9 mouse cellular contexts compared by ENCODE assay signal in the genomic region with DNA sequence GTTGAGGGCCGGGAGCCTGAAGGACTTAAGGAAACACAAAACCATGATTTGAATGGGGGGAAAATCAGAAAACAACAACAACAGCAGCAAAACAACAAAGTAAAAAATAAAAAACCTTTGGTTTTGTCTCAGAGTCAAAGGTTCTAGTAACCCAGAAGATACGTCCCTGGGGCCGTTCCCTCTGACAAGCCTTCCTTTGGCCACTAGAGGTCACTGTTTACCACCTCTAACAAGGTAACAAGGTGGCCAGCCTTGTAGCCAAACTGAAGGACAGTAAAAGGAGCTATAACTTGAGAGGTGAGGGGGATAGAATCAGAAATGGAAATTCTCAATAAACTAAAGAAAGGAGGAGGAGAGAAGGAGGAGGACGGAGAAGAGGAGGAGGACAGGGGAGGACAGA. TPM values are rescaled to one million over a fixed set of nuclear protein-coding genes. Genes with fewer than 3 reads are reported as not detected.
DNase-seq lines count a peak whose midpoint lies in the region; ATAC-seq and TF ChIP-seq lines count a peak whose summit lies in the region.
"Had no signal": no experiment of that assay in that cellular context is flagged by ENCODE, and none has a peak within 500 bp of the region (broad histone marks: within the 10 kb centered on the region; RNA-seq: fewer than 3 reads in every experiment).

No protein-coding gene starts in this region.

- peak; percentile 75 for ATAC-seq in erythroid progenitor cell, adult 5-6 weeks (replicated peaks; ENCODE audit: low FRiP score, poor library complexity, severe bottlenecking)
- ATAC-seq in hindbrain, embryonic 15.5 days (ENCODE audit: low FRiP score, low read depth) = no peak
- ATAC-seq in limb, embryonic 12.5 days (ENCODE audit: insufficient number of reproducible peaks, insufficient read depth, low FRiP score, low TSS enrichment, low read depth) = peak; percentile 74
- ATAC-seq in monocyte, adult 5-6 weeks (replicated peaks; ENCODE audit: insufficient number of reproducible peaks, low FRiP score, low TSS enrichment, poor library complexity, severe bottlenecking) = peak; percentile 83

- no peak overlapping the region for H3K4me3 ChIP-seq in left cerebral cortex, adult 2 months
- H3K4me3 ChIP-seq in bone marrow macrophage, adult 2 months (ENCODE audit: insufficient read depth, low read length) = no peak overlapping the region
- H3K4me3 ChIP-seq in hindbrain, embryonic 15.5 days = no peak overlapping the region
- no peak overlapping the region for H3K4me3 ChIP-seq in limb, embryonic 12.5 days (replicated peaks)
- H3K4me3 ChIP-seq: embryonic facial prominence, embryonic 13.5 days had no signal

- H3K4me2 ChIP-seq in hindbrain, embryonic 15.5 days = no peak overlapping the region
- no peak overlapping the region for H3K4me2 ChIP-seq in limb, embryonic 12.5 days
- H3K4me2 ChIP-seq: embryonic facial prominence, embryonic 13.5 days had no signal

- TF ChIP-seq POLR2A in bone marrow macrophage, adult 2 months (IDR thresholded peaks at IDR 0.05; ENCODE audit: borderline replicate concordance, low read depth, low read length) = no peak

- TF ChIP-seq CTCF in left cerebral cortex, adult 2 months (IDR thresholded peaks at IDR 0.05) = peak; percentile 82
- TF ChIP-seq CTCF in bone marrow macrophage, adult 2 months (IDR thresholded peaks at IDR 0.05; ENCODE audit: low read depth, low read length) = peak; percentile 51

- peak; percentile 45 to 52 for DNase-seq in left cerebral cortex, adult 2 months (ENCODE audit: extremely low spot score in 1 of 2, low spot score in 2 of 2)
- no peak for DNase-seq in left cerebral cortex, adult 8-10 months (ENCODE audit: low spot score in 2 of 2)
- DNase-seq in thymus, postnatal 10 days (ENCODE audit: low spot score in 2 of 2) = peak; percentile 51 to 78

- H3K27ac ChIP-seq in left cerebral cortex, adult 2 months = no peak overlapping the region
- H3K27ac ChIP-seq in bone marrow macrophage, adult 2 months (ENCODE audit: insufficient read depth, low read depth, low read length) = no peak overlapping the region
- H3K27ac ChIP-seq in hindbrain, embryonic 15.5 days (replicated peaks) = peak overlapping the region; percentile 12; the same call in 1 of the 2 replicates
- H3K27ac ChIP-seq in limb, embryonic 12.5 days = no peak overlapping the region
- H3K27ac ChIP-seq: embryonic facial prominence, embryonic 13.5 days had no signal

- no peaks in the 10 kb centered on the region for H3K9me3 ChIP-seq in hindbrain, embryonic 15.5 days
- H3K9me3 ChIP-seq in limb, embryonic 12.5 days = no peaks in the 10 kb centered on the region
- H3K9me3 ChIP-seq: embryonic facial prominence, embryonic 13.5 days had no signal

- intact Hi-C loops in left cerebral cortex, adult 2 months (cut with DNase I) = loop anchor here (2.0 to 5.0 kb wide), 2 partner anchors 184 to 236 kb away; no protein-coding TSS in a partner anchor

- no peaks in the 10 kb centered on the region for H3K27me3 ChIP-seq in hindbrain, embryonic 15.5 days
- H3K27me3 ChIP-seq in limb, embryonic 12.5 days = no peaks in the 10 kb centered on the region
- H3K27me3 ChIP-seq: embryonic facial prominence, embryonic 13.5 days had no signal

- WGBS in hindbrain, embryonic 15.5 days = 35% methylated on average over 4 of the region's 4 CpGs
- WGBS in limb, embryonic 12.5 days = 36% methylated on average over 4 of the region's 4 CpGs

- peaks cover 8% of the 10 kb centered on the region for H3K4me1 ChIP-seq in bone marrow macrophage, adult 2 months (ENCODE audit: control insufficient read depth, insufficient read depth, low read length)
- H3K4me1 ChIP-seq in hindbrain, embryonic 15.5 days (replicated peaks) = no peaks in the 10 kb centered on the region
- H3K4me1 ChIP-seq in limb, embryonic 12.5 days (replicated peaks) = no peaks in the 10 kb centered on the region
- H3K4me1 ChIP-seq: embryonic facial prominence, embryonic 13.5 days had no signal

- H3K36me3 ChIP-seq in hindbrain, embryonic 15.5 days = peaks cover 41% of the 10 kb centered on the region
- peaks cover 57% of the 10 kb centered on the region for H3K36me3 ChIP-seq in limb, embryonic 12.5 days

- H3K9ac ChIP-seq in hindbrain, embryonic 15.5 days = no peak overlapping the region
- no peak overlapping the region for H3K9ac ChIP-seq in limb, embryonic 12.5 days (replicated peaks)
- H3K9ac ChIP-seq: embryonic facial prominence, embryonic 13.5 days had no signal

RNA-seq across cellular contexts. Expression of a gene that starts 42.3 kb away (rescaled TPM):
- 10 to 100 TPM; 21.6 to 26.6 TPM for total RNA-seq in left cerebral cortex, adult 2 months (2021)
- total RNA-seq in left cerebral cortex, adult 8-10 months (2022) = 10 to 100 TPM; 26.7 to 30.0 (median 27.1) TPM
- 16.2 and 19.6 TPM in 2 replicates for polyA plus RNA-seq in bone marrow macrophage, adult 2 months (2012; ENCODE audit: insufficient read depth, insufficient read length, missing spikeins)
- 10.1 and 10.9 TPM in 2 replicates for total RNA-seq in erythroid progenitor cell, adult 5-6 weeks (2015; ENCODE audit: low replicate concordance)
- total RNA-seq in erythroid progenitor cell, adult 5-6 weeks (2017; ENCODE audit: low replicate concordance) = 12.2 and 20.9 TPM in 2 replicates
- 15.9 and 17.0 TPM in 2 replicates for polyA plus RNA-seq in hindbrain, embryonic 15.5 days (2015; fragmentation: Nextera tagmentation; extraction: Ambion mirVana)
- polyA plus RNA-seq in limb, embryonic 12.5 days (2016; fragmentation: Nextera tagmentation; extraction: Ambion mirVana) = 6.5 and 6.7 TPM in 2 replicates
- 32.5 to 104 TPM (median 38.1 TPM) in 3 replicates for total RNA-seq in monocyte, adult 5-6 weeks (2017)

Comparison
In these comparisons a context has a peak if more than half of its experiments do, and no peak if none do; other contexts are left out.
1. DNase-seq: peak in left cerebral cortex, adult 2 months (2 of 2) and thymus, postnatal 10 days (2 of 2); none in left cerebral cortex, adult 8-10 months (0 of 2).